In the genomic region with DNA sequence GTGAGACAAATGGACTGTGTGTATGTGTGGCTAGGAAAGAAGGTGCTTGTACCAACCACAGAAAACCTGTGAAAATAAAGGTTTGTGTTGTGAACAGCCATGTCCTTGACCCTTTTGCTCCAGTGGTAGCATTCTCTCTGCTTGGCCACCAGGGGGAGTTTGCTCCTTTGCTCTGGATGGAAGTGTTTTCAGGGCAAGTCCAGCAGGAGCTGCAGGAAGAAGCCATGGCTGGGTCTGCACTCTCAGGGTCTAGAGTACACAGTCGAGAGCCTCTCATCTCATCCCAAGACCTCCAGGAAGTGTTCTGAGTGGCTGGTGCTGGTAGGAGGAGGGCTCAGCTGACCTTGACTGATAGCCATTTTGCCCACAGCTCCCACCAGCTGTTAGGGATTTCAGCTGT, we compare ENCODE assay signal across 9 mouse cellular contexts. TPM values are rescaled to one million over a fixed set of nuclear protein-coding genes. Genes with fewer than 3 reads are reported as not detected.
DNase-seq lines count a peak whose midpoint lies in the region; ATAC-seq and TF ChIP-seq lines count a peak whose summit lies in the region.
"Had no signal": no experiment of that assay in that cellular context is flagged by ENCODE, and none has a peak within 500 bp of the region (broad histone marks: within the 10 kb centered on the region; RNA-seq: fewer than 3 reads in every experiment).

No protein-coding gene starts in this region.

- no peak for ATAC-seq in intestine, embryonic 14.5 days (replicated peaks; ENCODE audit: low FRiP score, low TSS enrichment, low read depth)
- ATAC-seq in intestine, embryonic 15.5 days, result no peak
- ATAC-seq in lung, embryonic 15.5 days (ENCODE audit: borderline replicate concordance, extremely low read depth, low FRiP score, low TSS enrichment), result peak; percentile 52; the same call in 1 of the 2 replicates

- peak; percentile 58; the same call in 1 of the 2 replicates for TF ChIP-seq CTCF in testis, adult 2 months (IDR thresholded peaks at IDR 0.05; ENCODE audit: control insufficient read depth, insufficient read depth, insufficient replicate concordance, low read depth, low read length)

- no peak overlapping the region for H3K4me3 ChIP-seq in intestine, embryonic 14.5 days (ENCODE audit: low read depth, low read length)
- no peak overlapping the region for H3K4me3 ChIP-seq in intestine, embryonic 15.5 days (replicated peaks)
- H3K4me3 ChIP-seq in lung, embryonic 15.5 days, result no peak overlapping the region
- no peak overlapping the region for H3K4me3 ChIP-seq in testis, adult 2 months (ENCODE audit: control insufficient read depth, low read depth, low read length)
- H3K4me3 ChIP-seq: midbrain, embryonic 12.5 days had no signal

- H3K27me3 ChIP-seq in intestine, embryonic 14.5 days (replicated peaks; ENCODE audit: control insufficient read depth, insufficient read depth, low read length), result no peaks in the 10 kb centered on the region
- no peaks in the 10 kb centered on the region for H3K27me3 ChIP-seq in intestine, embryonic 15.5 days (replicated peaks)
- no peaks in the 10 kb centered on the region for H3K27me3 ChIP-seq in lung, embryonic 15.5 days
- no peaks in the 10 kb centered on the region for H3K27me3 ChIP-seq in testis, adult 2 months (ENCODE audit: control insufficient read depth, insufficient read depth, low read length)
- H3K27me3 ChIP-seq: midbrain, embryonic 12.5 days had no signal

- 14% methylated on average over 1 of the region's 1 CpGs for WGBS in intestine, embryonic 14.5 days
- 20% methylated on average over 1 of the region's 1 CpGs for WGBS in intestine, embryonic 15.5 days
- WGBS in lung, embryonic 15.5 days, result 14% methylated on average over 1 of the region's 1 CpGs

- no peaks in the 10 kb centered on the region for H3K9me3 ChIP-seq in intestine, embryonic 14.5 days (ENCODE audit: control insufficient read depth, low read length)
- H3K9me3 ChIP-seq in intestine, embryonic 15.5 days, result no peaks in the 10 kb centered on the region
- H3K9me3 ChIP-seq in lung, embryonic 15.5 days, result no peaks in the 10 kb centered on the region
- H3K9me3 ChIP-seq: midbrain, embryonic 12.5 days had no signal

- DNase-seq in intestine, embryonic 14.5 days (ENCODE audit: low spot score), result peak; percentile 57
- DNase-seq in 3134 (ENCODE audit: extremely low read depth, insufficient read length, low spot score), result peak; percentile 13
- DNase-seq in 3T3-L1 (ENCODE audit: low read depth, low spot score), result peak; percentile 62
- DNase-seq in adrenal gland, postnatal 36 days, result peak; percentile 39 to 59

- TF ChIP-seq POLR2A in testis, adult 2 months (IDR thresholded peaks at IDR 0.05; ENCODE audit: control insufficient read depth, low read depth, low read length), result no peak

- no peak overlapping the region for H3K9ac ChIP-seq in intestine, embryonic 14.5 days (ENCODE audit: low read length)
- H3K9ac ChIP-seq in intestine, embryonic 15.5 days, result no peak overlapping the region
- H3K9ac ChIP-seq in lung, embryonic 15.5 days, result no peak overlapping the region
- H3K9ac ChIP-seq: midbrain, embryonic 12.5 days had no signal

- H3K36me3 ChIP-seq in intestine, embryonic 14.5 days (ENCODE audit: control insufficient read depth, insufficient read depth, low read length), result no peaks in the 10 kb centered on the region
- H3K36me3 ChIP-seq in intestine, embryonic 15.5 days, result no peaks in the 10 kb centered on the region
- no peaks in the 10 kb centered on the region for H3K36me3 ChIP-seq in lung, embryonic 15.5 days
- H3K36me3 ChIP-seq in testis, adult 2 months (ENCODE audit: control insufficient read depth, insufficient read depth, low read length), result no peaks in the 10 kb centered on the region
- H3K36me3 ChIP-seq: midbrain, embryonic 12.5 days had no signal

- H3K4me1 ChIP-seq in intestine, embryonic 14.5 days (replicated peaks; ENCODE audit: control insufficient read depth, insufficient read depth, low read length), result no peaks in the 10 kb centered on the region
- H3K4me1 ChIP-seq in intestine, embryonic 15.5 days (replicated peaks), result no peaks in the 10 kb centered on the region
- H3K4me1 ChIP-seq in lung, embryonic 15.5 days, result no peaks in the 10 kb centered on the region
- H3K4me1 ChIP-seq in testis, adult 2 months (ENCODE audit: control insufficient read depth, insufficient read depth, low read length), result peaks cover 3% of the 10 kb centered on the region; the same call in 1 of the 2 replicates
- H3K4me1 ChIP-seq: midbrain, embryonic 12.5 days had no signal

- H3K27ac ChIP-seq in intestine, embryonic 14.5 days (ENCODE audit: low read depth), result no peak overlapping the region
- no peak overlapping the region for H3K27ac ChIP-seq in intestine, embryonic 15.5 days
- no peak overlapping the region for H3K27ac ChIP-seq in lung, embryonic 15.5 days
- no peak overlapping the region for H3K27ac ChIP-seq in testis, adult 2 months (ENCODE audit: control insufficient read depth, insufficient read depth, low read depth, low read length)
- H3K27ac ChIP-seq: midbrain, embryonic 12.5 days had no signal

- no peak overlapping the region for H3K4me2 ChIP-seq in intestine, embryonic 14.5 days (ENCODE audit: low read length)
- H3K4me2 ChIP-seq in intestine, embryonic 15.5 days (replicated peaks), result no peak overlapping the region
- H3K4me2 ChIP-seq in lung, embryonic 15.5 days, result no peak overlapping the region
- H3K4me2 ChIP-seq: midbrain, embryonic 12.5 days had no signal

RNA-seq across cellular contexts. Expression of gene Olfr1402, which starts 27.5 kb away (rescaled TPM):
- not detected in 2 replicates for polyA plus RNA-seq in intestine, embryonic 14.5 days (2014; fragmentation: Nextera tagmentation; extraction: Ambion mirVana)
- not detected in 2 replicates for polyA plus RNA-seq in intestine, embryonic 15.5 days (2015; fragmentation: Nextera tagmentation; extraction: Ambion mirVana)
- total RNA-seq in adrenal gland, postnatal 36 days (2021), result not detected
- not detected in 2 replicates for polyA plus RNA-seq in lung, embryonic 15.5 days (2015; fragmentation: Nextera tagmentation; extraction: Ambion mirVana)
- not detected in 2 replicates for polyA plus RNA-seq in testis, adult 2 months (2012; rRNA removed)
- polyA plus RNA-seq: heart, embryonic 14.5 days; midbrain, embryonic 12.5 days had no signal
